In genomic region chr1:180483399-180484291, GRCm38 (mm10) we compare ENCODE assay signal across 8 mouse cellular contexts. TPM values are rescaled to one million over a fixed set of nuclear protein-coding genes. Genes with fewer than 3 reads are reported as not detected.
DNase-seq lines count a peak whose midpoint lies in the region; ATAC-seq lines count a peak whose summit lies in the region.

Stum (minus strand) TSS chr1:180483504.

- no peaks in the 10 kb centered on the region for H3K36me3 ChIP-seq in hindbrain, embryonic 12.5 days

- WGBS in hindbrain, embryonic 12.5 days, result 4% methylated on average over 36 of the region's 40 CpGs

- ATAC-seq in hindbrain, embryonic 12.5 days (ENCODE audit: low FRiP score), result peak; percentile 73

- H3K4me3 ChIP-seq in hindbrain, embryonic 12.5 days, result peak within 1 kb of the TSS; percentile 50

- peaks cover 28% of the 10 kb centered on the region for H3K4me1 ChIP-seq in hindbrain, embryonic 12.5 days

- peak within 1 kb of the TSS; percentile 64 for H3K9ac ChIP-seq in hindbrain, embryonic 12.5 days

- H3K4me2 ChIP-seq in hindbrain, embryonic 12.5 days (replicated peaks), result peak within 1 kb of the TSS; percentile 90

- H3K27ac ChIP-seq in hindbrain, embryonic 12.5 days, result no peak within 1 kb of the TSS

- peaks cover 37% of the 10 kb centered on the region for H3K27me3 ChIP-seq in hindbrain, embryonic 12.5 days

- no peaks in the 10 kb centered on the region for H3K9me3 ChIP-seq in hindbrain, embryonic 12.5 days (replicated peaks)

- DNase-seq in Muller cell, postnatal 12 days (ENCODE audit: inconsistent ontology term), result peak; percentile 75
- peak; percentile 72 for DNase-seq in cerebellum, adult 8-10 months
- DNase-seq in frontal cortex, adult 2 months (ENCODE audit: extremely low spot score in 1 of 2, low spot score in 1 of 2), result peak; percentile 55 to 85
- peak; percentile 72 to 82 for DNase-seq in layer of hippocampus, postnatal 10 days (ENCODE audit: low spot score in 2 of 2)
- DNase-seq in lung, postnatal 10 days, result peak; percentile 75
- peak; percentile 78 for DNase-seq in retina, postnatal 1 day
- DNase-seq in thymus, postnatal 4 days, result peak; percentile 86

RNA-seq across cellular contexts. Expression of gene Stum, which starts in this region (rescaled TPM):
- polyA plus RNA-seq in frontal cortex, adult 2 months (2012; rRNA removed), result 118 and 128 TPM in 2 replicates
- 1.3 and 1.7 TPM in 2 replicates for polyA plus RNA-seq in hindbrain, embryonic 12.5 days (2016; fragmentation: Nextera tagmentation; extraction: Ambion mirVana)
- 100 to 1,000 TPM; 192 to 204 TPM for total RNA-seq in layer of hippocampus, postnatal 10 days (2021)

Comparison
In these comparisons a context has a peak if more than half of its experiments do, and no peak if none do; other contexts are left out.
1. RNA of gene Stum (polyA plus RNA-seq): 118 to 128 TPM in frontal cortex, adult 2 months; 1.3 to 1.7 TPM in hindbrain, embryonic 12.5 days; every median in the first group is over 10 times any median in the second.
2. Peak in every context shown above with its lines, with median percentiles within 50 percentile points of each other: DNase-seq.